Mouse (Mus musculus) left cerebral cortex, postnatal 14 days (tissue): ENCODE results near the gene Lrriq3. TPM values are rescaled to one million over a fixed set of nuclear protein-coding genes. Genes with fewer than 3 reads are reported as not detected.

ENCODE experiments used
- DNase-seq, 2 experiments: peaks; one replicate each; pipeline ENCODE4 v3.0.0; 2021 to 2022; ENCODE audit warnings: low spot score in 2 of 2, mixed read lengths in 1 of 2
- intact Hi-C: fragments of 180-260 bp; cut with DNase I; formaldehyde crosslinking; loops from one replicate; pipeline ENCODE4 v1.15.1; 2025
- long read RNA-seq, 2 experiments: library from polyadenylated mRNA; stranded (forward); transcript quantifications; one replicate each; pipeline ENCODE4 v2.0.0; 2021
- total RNA-seq, 2 experiments: library from RNA; stranded (reverse); gene quantifications; 2 replicates each; pipeline ENCODE4 v1.2.3; 2021

The Lrriq3 gene
- total RNA-seq, result under 1 TPM; 0.31 to 0.51 TPM
- long read RNA-seq, experiment 1, result 0 reads
- long read RNA-seq, experiment 2, result 0 reads

DNA sequence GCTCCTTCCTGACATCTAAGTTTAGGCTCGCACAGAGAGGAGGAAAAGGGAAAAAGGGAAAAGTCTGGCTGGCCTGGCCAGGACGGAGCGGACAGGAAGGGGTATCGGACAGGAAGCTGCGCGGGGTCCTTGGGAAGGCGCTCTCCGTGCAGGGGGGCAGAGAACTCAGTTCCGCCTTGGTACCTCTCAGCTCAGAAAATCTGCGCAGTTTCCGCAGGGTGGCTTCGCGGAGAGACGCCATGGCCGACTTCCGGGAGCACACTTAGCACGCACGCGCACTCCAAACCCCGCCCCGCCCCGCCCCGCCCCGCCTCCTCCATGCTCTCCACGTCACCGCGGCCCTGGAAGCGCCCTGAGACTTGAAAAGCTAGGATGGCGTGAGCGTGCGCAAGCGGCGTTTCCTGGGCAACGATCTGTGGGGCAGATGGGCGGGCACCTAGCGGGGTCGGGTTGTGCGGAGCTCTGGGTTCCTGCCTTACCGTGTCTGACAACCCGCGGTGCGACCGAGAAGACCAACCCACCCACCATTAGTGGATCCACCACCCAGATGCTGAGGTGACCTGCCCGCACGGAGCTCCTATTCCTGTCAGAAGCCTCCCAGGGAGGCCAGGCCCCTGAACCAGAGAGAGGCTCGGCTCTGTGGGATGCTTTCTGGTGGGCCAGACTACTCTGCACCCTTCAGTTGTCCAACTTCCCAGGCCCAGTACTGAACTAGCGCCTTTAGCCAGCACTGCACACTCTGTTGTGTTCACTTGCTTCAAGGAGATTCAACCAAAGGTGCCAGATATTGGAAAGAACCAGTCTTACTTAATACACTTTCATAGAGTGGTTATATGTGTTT lies at the start of gene Lrriq3, which contains the start of gene Fpgt:
TSS of gene Lrriq3 (plus strand) at position 319 of the 841 bp plus-strand sequence.
TSS of gene Fpgt (minus strand) at position 288 of the 841 bp plus-strand sequence.
- peak; percentile 94 to 96 for DNase-seq
- intact Hi-C loops, result loop anchor here (5.0 to 10.0 kb wide), 3 partner anchors 279 to 496 kb away; partner anchors contain the start of genes Cryz and Tyw3

DNA sequence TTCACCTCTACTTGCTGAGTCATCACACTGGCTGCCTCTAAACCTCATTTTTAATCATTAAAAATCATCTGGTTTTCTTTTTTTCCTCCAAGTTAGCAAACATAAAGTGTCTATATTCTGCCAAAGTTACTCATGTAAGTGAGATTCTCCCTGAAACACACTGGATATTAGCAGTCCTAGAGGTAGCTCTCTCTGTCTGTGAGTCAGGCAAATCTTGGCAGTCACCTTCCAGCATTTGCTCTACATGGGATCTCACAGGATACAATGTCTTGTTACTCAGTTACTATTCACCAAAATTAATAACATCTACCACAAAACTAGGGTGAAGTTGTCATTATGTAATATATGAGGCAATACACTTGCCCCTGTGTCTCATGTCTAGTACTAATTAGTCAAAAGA lies 41.2 kb upstream of the Lrriq3 start:
- DNase-seq, result no peak
- intact Hi-C loops, result no loop called here

DNA sequence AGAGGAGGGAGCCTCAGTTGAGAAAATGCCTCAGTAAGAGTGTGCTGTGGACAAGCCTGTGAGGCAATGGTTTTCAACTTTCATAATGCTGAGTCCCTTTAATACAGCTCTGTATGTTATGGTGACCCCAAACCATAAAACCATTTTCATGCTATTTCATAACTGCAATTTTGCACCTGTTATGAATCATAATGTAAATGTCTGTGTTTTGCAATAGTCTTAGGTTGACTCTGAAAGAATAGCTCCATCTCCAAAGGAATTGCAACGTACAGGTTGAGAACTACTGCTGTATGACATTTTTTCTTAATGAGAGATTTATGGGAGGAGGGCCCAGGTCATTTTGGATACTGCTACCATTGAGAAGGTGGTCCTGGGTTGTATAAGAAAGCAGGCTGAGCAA lies 40.0 kb upstream of the Lrriq3 start:
- intact Hi-C loops, result no loop called here

DNA sequence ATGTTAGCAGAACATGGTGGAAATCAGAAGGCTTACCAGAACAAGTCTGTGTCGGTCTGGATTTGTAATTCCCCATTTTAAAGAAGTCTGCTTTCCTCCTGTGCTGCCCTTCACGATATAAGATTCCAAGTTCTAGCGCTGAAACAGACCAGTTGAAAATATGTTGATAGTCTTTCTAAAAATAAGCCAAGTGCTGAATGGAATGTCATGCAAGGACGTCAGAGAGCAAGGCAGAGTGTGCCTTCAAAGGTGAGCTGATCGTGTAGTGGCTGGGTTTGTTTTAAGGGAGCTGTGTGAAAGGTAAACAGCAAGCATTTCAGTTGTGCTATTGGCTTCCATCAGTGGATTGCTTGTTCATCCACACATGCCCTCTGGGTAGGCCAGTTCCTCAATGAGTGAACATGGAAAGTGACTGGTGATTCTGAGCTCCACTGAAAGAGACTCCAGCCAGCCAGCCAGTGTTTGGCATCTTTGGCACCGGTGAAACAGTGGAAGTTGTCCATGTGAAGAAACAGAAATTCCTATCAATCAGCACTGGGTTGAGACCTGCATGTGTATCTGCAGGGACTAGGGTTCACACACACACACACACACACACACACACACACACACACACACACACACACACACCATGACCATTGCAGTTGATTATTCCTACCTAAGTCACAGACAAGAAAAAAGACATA lies 37.9 kb upstream of the Lrriq3 start, which contains the start of gene Tnni3k:
TSS of gene Tnni3k (minus strand) at position 177 of the 686 bp plus-strand sequence.
- DNase-seq, result no peak
- intact Hi-C loops, result no loop called here

More for the DNA sequence above, 40.0 kb upstream of the Lrriq3 start:
- DNase-seq, result no peak

DNA sequence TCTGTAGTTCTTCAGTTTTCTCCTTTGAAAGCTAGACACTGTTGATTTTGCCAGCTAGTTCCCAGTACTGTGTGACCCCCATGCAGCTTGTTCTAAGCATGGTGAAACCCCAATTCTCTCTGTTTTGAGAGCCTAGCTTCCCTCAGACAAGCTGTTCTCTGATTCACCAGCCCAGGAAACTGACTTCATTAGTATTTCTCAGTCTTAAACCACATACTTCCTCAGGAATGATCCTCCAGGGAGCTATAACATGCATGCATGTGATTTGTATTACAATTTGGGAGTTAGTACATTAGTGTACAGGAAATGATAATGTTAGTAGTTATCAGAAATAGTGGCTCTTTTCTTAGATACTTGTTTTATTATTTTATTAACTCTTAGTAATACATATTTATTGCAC lies 36.6 kb upstream of the Lrriq3 start:
- DNase-seq, result no peak
- intact Hi-C loops, result no loop called here

DNA sequence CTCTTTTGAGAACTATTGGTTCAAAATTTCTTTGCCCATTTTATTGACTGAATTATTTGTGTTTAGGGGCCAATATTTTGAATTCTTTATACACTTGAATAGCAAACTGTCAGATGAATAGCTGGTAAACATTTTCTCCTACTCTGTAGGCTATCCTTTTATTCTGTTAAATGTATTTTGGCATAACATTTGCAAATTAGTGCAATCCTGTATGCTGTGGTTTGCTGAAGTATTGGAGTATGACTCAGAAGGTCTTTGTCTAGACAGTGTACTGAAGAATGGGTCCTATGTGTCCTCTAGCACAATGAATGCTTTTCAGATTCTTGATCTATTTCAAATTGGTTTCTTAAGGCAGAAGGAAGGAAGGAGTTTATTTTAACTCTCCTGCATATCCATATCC lies 35.7 kb upstream of the Lrriq3 start:
- intact Hi-C loops, result no loop called here
- no peak for DNase-seq

DNA sequence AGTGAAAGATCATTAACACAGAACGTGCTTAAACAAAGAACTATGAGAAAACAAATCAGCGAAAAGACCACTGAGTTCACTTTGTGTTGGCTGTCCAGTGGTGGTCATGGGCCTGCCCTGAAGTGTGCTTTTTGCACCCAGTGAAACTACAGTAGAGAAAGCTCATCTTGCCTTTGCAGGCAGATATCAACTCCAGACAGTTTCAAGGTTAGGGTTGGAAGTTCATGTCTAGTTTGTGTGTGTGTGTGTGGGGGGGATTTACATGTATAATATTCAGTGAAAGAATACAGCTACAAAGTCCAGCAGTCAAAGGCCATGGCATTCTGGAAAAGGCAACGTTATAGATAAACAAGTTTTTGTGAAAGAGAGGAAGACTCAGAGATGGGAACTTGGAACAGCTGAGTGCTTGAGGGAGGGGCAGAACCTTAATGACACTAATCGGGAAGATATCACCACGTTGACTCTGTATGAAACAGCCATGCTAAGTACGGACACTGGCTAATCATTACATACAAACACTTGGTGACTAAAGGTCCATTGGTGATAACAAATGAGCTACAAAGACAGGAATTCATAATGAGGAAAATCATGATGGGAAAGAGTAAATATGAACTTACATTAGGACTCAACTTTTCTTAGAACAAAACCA lies 34.3 kb upstream of the Lrriq3 start:
- DNase-seq, result no peak
- intact Hi-C loops, result no loop called here

DNA sequence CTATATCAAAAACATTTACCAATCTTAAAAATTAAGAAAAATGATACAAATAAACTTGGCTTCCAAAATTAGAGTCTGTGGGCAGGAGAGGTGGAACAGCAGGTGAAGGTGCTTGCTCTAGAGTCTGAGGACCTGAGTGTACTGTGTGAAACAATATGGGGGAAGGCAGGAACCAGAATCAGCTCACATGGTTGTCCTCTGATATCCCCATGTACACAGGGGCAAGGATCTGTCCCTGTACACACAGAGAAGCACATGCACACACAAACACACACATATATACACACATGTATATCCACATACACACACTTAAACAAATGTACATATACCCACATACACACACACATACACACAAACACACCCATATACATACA lies 33.8 kb upstream of the Lrriq3 start:
- intact Hi-C loops, result no loop called here
- no peak for DNase-seq

DNA sequence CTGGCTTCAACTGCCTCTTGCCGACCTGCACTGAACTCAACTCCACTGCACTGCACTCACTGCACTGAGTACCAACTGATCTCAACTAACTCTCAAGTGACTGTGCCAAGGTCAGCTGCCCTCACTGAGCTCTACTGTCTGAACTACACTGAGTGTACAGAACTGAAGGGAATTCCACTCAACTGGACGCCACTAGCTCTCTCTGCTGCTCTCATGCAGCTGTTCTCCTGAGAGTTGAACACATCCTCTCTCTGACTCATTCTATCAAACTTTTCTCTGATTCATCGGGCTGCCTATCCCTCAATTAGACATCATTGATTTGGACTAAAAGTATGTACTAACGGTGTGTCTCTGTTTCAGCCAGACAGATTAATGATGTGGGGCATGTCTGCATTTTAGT lies 15.3 kb upstream of the Lrriq3 start:
- DNase-seq, result no peak
- intact Hi-C loops, result no loop called here

DNA sequence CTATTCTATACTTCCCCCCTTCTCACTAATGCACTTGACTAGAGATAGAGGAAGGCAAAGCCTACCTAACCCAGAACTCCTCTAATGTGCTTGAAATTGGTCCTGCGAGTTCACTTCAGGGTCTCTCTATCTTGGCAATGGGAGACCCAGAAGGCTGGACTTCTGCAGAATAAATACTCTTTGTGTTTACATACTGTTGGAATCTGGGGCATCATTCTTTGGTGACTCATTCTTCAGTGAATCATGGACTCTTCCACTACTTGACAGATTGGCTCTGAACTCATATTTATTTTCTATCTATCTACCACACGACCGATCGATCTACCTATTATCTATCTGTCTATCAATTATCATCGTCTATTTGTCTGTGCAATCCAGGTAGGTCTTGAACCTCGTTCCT lies 1.2 kb upstream of the Lrriq3 start:
- no peak for DNase-seq
- intact Hi-C loops, result loop anchor here (5.0 to 10.0 kb wide), 3 partner anchors 277 to 495 kb away; partner anchors contain the start of genes Cryz and Tyw3

DNA sequence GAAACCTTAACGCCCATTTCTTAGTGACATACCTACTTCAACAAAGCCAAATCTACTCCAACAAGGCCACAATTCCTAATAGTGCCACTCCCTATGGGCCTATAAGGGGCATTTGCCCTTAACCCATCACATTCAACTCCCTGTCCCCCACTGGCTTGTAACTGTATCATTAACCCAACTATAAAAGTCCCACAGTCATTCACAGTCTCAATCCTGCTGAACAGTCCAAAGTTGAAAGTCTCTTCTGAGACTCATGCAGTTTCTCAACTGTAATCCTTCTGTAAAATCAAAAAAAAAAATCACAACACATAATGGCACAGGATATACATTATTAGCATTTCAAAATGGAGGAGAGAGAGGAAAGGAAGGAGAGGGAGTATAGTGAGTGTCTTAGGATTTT lies 6.0 kb downstream of the Lrriq3 start:
- intact Hi-C loops, result loop anchor here (10.0 kb wide), 2 partner anchors 284 to 444 kb away; no protein-coding TSS in a partner anchor
- no peak for DNase-seq

DNA sequence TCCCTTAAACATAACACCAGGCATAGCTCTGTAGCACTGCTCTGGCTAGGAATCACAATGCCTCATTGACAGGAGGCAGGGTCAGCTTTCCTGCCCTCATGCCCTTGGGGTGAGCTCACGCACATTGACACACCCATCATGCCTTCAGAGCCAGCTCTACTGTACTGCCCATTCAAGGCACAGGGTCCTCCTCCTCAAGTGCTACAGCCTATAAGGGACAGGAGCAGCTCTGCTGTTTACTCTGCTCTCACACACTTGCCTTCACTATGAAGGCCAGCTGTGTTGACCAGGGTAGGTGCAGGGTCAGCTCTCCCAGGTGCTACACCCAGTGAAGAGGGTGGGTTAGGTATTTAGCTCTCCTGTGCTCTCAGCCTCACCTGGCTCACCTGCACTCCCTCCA lies 12.7 kb downstream of the Lrriq3 start:
- DNase-seq, result no peak
- intact Hi-C loops, result no loop called here

DNA sequence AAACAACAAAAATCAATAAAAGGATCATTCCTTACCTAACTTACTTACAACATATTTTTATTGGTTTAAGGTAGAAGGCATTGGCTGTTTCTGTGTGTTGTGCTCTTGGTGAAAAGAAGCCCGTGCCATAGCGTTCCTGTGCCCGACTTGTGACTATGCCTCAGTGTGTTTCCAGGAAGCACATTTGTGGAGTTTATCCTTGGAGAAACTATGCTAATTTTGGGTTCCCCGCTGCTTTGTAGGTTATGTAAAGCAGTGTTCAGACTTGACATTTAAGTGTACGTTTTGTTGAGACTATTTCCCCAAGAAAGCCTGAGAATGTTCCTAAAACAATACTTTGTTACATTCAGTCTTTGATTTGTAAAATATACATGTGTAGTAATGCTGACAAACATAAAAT lies 44.5 kb downstream of the Lrriq3 start:
- DNase-seq, result peak; percentile 4 to 35
- intact Hi-C loops, result no loop called here

DNA sequence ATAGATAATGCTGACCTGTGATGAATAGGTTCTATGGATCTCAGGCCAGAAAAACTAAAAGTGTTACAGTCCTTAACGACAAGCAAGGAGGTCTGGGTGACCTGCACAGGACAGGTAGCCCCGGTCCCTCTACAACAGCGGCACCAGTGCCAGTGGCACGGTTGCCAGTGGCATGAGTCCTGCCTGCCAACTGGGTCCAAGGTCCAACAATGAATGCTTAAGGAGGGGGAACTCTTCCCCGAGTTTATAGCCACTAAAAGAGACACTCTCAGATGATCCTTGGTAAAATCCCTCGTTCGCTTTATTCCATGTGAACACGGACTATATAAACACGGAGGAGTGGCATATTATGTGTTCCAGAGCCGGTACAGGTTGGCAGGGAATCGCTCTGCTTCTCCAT lies 47.8 kb downstream of the Lrriq3 start:
- intact Hi-C loops, result no loop called here
- DNase-seq, result no peak

DNA sequence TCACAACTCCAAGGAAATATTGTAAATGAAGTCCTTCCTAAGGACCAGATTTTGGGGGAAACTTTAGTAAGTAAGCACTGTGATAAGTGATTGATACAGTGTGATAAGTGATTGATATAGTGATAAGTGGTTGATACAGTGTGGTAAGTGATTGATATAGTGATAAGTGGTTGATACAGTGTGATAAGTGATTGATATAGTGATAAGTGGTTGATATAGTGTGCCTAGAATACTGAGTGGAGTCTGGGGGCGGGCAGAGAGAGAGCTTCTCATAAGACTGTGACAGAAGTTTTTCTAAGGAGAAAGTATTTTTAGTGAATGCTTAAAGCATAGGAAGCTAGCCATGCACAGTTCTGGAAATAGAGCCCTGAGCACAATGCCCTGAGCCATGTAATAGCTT lies 51.1 kb downstream of the Lrriq3 start:
- no peak for DNase-seq
- intact Hi-C loops, result no loop called here

DNA sequence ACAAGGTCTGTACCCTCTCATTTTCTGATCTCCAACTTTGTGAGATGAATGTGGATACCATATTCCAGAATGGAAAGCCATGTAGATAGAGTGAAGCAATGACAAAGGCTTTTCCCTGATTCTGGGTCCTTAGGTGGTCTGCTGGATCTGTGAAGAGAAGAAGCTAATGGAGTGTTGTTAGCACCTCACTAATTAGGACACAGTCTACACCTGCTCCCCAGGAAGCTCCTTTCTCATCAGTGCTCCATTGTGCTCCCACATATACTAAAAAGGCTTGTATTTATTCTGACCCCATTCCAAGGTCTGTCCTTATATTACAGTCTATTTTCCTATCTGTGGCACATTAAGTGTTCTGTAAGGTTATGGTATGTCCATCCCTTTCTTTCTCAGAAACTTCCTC lies 68.6 kb downstream of the Lrriq3 start:
- intact Hi-C loops, result no loop called here
- DNase-seq, result no peak

DNA sequence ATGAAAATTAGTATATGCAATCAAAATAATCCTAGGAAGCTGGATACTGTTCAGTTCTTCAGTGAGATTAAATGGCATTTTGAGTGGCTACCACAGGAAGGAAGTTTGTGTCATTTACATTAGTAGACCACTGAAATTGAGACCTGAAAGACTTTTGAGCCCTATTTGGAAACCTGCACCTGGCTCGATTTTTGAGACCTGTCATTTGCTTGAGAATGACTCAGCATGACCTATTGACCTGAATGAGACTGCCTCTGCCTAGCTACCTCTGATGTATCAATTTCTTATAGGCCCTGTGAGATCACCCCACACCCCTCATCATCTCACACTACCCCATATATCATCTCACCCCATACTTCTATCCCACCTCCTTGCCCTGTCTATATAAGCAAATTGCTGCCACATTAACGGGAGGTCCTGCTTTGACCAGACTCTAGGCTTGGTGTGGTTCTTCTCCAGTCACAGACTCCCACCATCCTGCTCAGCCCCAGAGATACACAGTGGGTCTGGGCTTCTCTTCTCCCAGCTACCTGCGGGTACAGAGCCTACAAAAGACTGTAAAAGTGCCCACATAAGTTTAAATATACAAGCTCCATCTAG lies 87.2 kb downstream of the Lrriq3 start:
- intact Hi-C loops, result no loop called here
- DNase-seq, result no peak

DNA sequence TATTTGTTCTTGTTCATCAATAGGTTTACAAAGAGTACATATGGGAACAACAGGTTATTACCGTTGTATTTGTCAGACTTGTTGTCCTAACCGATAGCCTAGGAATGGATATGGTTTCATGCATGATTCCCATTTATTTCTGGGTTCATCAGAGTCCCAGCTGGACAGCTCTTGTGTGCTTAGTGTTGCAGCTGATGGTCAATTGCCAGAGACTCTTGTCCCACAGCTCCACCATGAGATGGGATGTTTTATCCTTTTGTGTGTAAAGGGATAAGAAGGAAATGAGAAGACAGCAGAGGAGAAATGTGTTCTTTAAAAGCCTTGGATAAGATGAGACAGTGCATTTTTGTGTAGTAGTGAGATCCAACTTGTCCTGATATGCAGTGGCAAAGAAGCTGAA lies 93.2 kb downstream of the Lrriq3 start:
- intact Hi-C loops, result no loop called here
- no peak for DNase-seq

DNA sequence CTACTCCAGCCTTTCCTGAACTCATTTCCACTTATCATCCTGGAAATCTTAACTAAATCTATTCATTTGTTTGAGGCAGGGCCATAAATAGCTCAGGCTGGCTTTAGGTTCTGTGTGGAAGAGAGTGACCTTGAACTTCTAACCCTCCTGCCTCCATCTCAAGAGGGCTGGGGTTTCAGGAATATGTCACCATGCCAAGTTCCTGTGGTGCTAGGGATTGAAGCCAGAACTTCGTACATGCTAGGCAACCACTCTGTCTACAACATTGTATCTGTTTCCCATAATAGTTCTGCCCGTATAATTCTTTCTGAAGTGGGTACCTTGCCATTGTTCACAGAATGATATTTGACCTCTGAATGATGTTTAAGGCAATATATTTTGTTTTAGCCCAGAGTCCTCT lies 95.6 kb downstream of the Lrriq3 start:
- no peak for DNase-seq
- intact Hi-C loops, result no loop called here

DNA sequence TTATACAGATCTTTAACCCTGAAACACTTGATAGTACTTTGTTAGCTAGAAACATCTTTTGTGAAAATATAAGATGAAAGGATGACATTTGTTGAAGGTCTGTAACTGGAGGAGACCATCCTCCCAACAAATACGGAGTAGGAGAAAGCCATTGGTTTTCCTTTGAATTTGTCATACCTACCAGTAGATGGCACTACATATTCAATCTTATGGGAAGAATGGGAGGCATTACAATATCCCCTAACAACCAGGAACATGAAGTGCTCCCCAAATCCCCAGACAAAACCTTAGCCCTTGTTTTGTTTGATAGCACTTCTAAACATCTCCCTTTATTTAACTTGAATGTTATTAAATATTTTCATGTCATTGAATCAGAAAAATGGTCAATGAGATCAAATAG lies 141.7 kb downstream of the Lrriq3 start:
- DNase-seq, result peak in 1 of 2 experiments; percentile 25
- intact Hi-C loops, result loop anchor here (10.0 kb wide), 1 partner anchor 1330 kb away; the partner anchor contains the start of gene Negr1
